Mouse (Mus musculus): Measurements from ENCODE around the gene Mettl16.

The Mettl16 gene

DNA sequence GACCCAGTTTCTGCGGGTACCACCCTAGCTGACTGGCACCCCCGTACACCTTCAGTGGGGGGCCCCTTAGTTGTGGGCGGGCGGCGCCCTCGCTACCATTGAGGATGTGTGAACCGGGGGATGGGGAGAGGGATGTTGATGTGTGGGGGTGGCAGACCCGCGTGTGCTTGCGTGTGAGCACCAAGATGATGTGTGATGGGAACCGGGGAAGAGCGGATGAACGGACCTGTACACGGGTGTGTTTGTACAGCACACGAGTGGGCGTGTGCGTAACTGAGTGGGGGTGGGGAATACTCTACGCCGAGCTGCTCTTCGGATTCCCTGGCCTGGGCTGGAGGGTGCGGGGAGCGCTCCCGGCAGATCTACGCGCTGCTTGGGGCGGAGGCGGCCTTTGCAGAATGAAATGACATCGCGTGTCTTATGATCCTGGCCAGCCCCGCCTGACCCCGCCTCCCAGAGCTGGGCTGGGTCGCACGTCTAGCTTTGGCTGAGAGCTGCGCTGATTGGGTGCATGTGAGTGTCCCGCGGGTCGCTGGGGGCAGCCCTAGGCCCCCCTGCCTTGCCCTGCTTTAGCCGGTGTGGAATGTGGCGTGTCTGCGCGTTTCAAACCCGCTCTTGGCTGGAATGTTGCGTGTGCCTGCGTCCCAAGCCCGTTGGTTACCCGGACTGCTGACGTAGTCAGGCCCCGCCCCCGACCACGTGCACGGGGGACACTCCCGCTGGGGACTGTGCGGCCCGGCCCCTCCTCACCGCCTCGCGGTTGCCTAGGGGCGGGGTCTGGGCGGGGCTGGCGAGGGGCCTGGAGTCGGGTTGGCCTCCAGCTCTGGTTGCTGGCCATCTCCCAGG is 61.2 kb downstream of the Mettl16 start:
- in situ Hi-C loops (cut with MboI), result no loop called here

DNA sequence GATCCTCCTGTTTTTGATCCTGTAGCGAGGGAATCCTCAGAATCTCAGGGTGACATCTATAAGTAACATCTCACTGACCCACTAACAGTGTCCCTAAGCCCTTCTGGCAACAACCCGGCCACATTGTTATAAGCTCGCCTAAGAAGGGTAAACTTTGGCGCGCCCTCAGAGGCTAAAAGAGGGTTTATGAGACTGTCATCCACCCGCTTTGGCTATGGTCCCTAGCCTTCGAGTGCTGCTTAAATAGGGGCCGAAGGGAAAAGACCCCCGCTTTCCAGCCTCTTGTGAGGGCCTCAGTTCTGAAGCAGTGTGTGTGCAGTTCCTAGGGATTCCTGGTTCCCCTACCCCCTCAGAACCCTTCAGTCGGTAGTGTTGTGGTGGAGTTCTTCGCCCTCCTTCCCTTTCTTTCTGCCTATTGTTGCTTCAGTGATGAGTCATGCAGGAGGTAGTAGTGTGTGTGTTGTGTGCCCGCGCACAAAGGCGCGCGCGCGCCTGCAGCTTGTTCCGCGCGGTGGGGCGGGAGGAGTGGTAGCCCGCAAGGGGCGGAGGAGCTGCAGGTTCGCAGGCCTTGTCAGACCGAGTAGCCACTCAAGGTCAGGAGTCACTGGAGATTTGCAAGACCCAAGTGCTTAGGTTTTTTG is 62.0 kb downstream of the Mettl16 start:
- in situ Hi-C loops (cut with MboI), result no loop called here

DNA sequence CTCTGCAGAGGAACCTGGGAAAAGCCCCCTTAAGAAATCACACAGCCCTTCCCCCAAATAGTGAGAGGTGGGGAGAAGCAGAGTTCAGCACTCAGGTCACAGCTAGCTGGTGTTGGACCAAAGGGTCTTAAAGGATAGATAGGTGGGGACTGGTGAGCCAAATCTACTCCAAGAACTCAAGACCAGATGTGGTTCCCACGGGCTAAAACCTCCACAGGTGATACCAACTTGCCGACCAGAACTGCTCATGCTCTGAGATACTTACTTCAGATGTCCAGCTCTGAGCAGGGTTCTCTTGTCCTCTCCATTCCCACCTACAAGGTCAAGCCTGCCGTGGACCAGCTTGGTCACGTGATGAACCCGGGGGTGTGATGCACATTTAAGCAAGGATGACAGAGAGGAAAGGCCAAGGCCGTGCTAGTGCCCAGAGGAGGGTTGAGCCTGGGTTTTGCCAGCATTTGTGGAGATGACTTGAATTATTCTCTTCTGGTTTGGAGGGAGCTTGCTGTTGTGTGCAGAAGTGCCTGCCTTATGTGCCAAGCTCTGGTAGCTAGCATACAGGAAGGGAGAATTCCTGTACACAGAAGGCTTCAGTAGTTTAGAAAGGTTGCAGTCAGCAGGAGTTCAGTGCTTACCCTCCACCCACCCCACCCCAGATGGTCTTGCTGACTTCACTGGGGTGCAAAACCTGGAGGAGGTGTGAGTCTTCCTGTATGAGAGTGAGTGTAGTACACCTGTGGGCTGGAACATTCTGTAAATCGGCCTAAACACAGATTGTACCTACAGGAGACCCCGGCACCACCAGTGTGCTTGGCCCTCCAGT is 63.1 kb downstream of the Mettl16 start:
- in situ Hi-C loops (cut with MboI), result no loop called here

DNA sequence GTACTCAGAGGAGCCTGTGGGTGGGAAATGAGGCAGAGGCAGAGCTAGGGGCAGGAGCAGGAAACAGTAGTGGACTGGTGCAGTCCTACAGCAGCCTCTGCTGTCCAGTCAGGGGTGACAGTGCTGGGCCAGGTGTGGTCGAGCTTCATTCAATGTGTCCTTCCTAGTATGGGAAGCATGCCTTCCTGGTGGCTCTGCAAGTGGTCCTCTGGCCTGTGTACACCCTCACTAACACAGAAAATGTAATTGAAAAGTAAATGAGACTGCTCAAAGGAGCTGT is 63.7 kb downstream of the Mettl16 start:
- in situ Hi-C loops (cut with MboI), result no loop called here

DNA sequence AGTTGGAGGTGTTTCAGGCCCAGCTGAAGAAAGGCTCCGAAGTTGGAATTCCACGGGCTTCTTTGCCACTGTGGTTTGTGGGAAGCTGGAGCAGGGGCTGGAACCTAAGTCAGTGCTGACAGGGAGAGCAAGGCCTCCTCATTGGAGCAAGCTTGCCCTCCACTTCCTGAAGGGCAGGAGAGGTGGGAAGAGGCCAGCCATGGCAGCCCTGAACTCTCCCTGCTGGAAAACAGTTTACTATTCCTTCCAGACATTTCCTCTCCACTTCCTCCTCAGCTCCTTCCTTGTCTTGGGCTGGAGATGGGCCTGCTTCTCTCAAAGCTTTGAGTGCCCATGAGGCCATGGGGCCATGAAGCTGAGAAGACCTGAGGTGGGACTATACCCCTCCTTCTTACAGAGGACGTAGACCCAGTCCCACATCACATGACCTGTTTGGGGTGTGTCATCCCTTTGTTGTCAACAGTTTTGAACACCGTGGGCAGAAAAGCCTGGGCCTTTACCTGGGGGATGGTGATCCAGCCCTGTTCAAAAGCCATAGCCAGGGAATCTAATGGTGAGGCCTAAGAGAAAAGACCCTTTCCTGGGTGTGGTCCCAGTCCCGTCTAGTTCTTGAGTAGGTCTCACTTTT is 64.1 kb downstream of the Mettl16 start:
- in situ Hi-C loops (cut with MboI), result no loop called here

DNA sequence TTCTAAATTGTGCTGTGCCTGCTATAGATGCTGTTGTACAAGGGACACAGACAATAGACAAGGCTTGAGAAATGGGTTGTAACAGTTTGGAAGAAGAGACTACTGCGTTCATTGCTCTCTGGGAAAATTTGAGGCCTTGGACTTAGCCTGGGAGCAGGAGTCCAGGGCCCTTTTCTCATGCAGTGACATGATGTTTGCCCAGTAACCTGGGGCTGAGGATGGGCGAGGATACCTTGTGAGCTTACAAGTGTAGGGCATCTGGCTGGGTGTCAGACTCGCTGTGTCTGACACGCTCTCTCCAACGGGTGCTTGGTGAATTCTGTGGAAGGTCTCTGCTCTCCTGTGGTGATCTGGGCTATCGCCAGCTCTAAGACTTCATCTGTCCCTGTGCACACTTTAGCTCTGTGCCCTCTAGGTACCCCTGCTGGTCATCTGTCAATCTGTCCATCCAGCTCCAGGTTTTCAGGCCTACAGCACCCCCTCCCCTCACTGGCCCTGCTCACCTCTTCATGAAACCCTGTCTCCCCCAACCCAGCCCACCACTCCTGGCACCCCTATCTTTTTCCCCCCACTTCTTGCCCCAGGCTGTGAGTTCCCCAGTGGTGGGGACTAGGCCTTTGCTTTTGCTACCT is 65.1 kb downstream of the Mettl16 start:
- in situ Hi-C loops (cut with MboI), result no loop called here

DNA sequence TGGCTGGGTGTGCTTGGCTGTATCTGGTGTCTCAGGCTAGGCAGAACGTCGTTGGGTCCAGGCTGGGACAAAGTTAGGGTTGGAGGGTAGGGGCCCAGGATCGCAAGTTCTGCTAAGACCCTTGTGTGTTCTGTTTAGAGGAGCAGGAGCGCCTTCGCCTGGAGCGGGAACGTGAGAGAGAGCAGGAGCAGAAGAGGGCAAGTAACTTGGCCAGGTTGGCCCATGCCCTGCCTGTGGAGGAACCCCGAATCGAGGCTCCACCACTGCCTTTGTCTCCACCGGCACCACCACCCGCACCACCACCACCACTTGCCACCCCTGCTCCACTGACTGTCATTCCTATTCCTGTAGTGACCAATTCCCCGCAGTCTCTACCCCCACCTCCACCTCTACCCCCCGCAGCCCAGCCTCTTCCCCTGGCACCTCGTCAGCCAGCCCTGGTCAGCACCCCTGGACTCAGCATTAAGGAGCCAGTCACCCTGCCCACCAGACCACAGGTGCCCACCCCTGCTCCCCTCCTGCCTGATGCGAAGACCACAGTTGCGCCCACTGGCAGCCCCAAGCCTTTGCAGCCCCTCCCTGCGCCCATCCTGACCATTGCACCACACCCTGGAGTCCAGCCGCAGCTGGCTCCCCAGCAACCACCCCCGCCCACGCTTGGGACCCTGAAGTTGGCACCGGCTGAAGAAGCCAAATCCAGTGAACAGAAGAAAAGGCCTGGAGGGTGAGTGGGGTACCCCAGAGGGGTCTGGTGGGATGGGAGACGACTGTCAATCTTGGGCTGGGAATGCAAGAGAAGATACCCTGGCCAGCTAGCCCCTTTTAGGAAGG is 65.8 kb downstream of the Mettl16 start:
- in situ Hi-C loops (cut with MboI), result no loop called here

DNA sequence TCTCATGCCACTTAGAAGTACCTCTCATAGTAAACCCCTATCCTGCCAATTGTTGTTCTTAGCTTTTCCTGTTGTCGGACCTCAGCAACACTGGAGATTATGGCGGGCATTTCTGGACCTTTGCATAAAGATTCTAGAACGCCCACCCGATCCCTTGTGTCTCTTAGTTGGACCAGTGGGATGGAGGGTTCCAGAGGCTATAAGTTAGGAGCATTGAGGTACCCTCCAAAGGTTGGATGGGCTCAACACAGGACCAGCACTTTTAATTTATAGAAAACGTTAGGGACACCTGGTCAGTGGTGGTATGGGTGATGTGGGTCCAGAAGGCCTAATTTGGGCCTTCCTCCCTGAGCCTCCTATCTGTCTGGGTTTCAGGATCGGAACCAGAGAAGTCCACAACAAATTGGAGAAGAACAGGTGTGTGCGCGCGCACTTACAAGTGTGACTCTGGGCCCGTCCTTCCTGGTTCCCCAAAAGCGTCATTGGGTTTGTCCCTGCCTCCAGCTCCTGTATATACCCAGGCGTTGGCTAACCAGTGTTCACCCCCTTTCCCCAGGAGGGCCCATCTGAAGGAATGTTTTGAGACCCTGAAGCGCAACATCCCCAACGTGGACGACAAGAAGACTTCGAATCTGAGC is 66.5 kb downstream of the Mettl16 start:
- in situ Hi-C loops (cut with MboI), result no loop called here

DNA sequence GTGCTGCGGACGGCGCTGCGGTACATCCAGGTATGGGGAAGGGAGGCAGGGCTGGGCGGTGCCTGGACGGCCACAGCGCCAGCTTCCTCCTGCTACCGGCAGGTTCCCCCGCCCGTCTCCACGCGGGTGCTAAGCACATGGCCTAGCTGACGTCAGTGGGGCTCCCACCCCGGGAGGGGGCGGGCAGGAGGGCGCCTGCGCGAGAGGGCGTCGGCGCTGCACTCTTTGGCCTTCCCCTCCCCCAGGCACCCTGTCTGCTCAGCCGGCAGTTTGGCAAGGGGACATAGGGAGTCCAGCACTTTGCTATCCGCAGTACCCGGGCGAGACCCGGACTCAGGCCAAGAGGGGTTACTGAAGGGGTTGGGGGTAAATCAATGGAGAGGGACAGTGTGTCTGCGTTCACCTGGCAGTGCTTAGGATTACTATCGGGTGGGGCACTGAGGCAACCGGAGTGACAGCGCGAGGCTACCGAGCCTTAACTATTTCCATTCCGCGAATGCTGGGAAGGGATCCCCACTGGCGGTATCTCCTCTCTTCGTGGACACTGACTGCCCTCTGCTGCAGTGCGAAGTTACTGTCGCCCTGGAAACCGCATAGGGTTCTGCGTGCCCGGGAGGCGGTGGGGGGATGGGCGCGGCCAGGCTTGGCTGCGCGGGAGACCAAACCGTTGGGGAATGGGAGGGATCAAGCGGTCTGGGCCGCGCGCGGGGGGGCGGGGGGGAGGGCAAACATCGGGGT is 67.2 kb downstream of the Mettl16 start:
- in situ Hi-C loops (cut with MboI), result no loop called here

DNA sequence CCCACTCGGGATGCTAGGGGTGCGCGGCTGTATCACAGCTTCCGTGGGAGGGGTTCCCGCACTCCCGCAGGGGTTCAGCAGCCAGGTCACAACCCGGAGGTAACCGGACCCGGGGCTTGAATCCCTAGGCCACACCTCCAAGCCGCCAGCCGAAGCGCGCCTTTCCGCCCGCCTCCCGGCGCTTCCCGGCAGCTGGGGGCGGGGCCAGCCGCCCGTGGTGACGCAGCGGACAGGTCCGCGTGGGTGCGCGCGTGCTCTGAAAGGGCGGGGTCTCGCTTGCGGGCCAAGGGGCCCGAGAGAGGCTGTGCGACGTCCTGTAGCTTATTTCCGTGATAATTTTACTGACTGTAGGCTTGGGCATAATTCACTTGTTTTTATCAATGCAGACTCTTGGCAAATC is 67.8 kb downstream of the Mettl16 start:
- in situ Hi-C loops (cut with MboI), result no loop called here

DNA sequence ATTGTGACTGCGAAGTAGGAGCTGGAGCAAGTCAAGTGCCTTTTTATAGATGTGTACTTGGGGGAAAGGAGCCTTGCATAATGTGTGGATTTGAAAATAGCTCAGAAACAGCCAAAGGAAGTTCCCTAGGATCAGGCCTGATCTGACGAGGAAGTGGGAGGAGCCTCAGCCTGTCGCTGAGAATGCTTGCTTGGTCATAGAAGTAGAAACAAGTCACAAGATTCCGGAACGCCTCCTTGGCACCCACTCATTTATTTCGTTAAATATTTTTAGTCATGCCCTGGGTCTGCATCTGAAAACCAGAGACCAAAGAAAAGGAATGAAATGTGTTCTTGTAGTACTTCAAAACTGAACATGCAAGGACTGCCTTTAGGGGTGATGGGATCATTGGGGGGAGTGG is 68.3 kb downstream of the Mettl16 start:
- in situ Hi-C loops (cut with MboI), result no loop called here

DNA sequence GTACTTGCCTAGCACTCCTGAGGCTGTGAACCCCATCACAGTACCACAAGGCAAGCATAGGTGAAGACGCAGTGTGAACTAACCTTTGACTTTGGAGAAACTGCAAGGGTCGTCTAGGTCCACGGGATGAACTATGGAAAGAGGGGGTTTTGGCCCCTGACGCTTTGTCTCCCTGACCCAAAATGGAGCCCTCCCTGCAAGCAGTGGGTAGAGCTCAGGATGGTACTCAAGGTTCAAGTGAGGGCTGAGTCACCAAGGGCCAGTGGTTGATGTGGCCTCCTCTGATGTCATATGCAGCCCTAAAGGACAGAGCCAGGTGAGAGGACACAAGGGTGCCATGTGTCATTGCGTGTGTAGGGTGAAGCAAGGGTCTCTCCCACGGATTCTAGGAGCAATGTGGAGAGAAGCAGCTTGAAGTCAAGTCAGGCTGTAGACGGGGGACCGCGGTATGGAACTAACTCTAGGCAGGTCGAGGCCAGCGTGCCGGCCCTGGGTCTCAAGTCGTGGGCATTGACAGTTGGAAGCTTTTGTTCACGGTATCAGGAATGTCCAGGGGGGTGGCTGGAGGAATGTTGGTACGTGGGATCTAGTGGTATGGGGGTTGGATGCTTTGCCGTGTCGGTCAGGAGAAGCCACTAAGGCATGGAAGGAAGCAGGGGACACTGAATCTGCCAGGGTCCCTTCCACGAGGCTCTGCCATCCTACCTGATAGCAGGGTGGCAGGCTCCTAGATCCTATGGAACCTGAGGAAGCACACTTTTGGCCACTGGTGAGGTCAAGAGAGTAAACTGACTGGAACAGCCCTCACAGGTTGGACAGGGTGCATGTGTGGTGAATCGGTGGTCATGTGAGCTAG is 69.5 kb downstream of the Mettl16 start:
- in situ Hi-C loops (cut with MboI), result no loop called here

DNA sequence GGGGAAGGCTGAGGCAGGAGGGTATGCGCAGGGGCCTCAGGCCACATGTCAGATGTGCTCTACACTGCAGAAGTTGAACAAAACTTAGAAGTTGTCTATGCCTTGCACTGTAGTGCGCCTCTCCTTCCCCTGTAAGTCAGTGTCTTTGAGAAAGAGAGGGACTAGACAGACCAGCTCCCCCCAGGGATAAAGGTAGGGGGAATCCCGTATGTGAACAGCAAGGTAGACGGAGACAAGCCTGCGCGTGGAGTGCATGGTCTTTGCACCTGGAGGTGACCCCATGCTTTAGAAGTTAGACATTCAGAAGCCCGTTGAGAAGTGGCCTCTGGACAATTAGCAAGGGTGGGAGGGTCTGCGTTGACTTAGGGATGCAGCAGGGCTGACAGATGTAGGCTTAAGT is 70.1 kb downstream of the Mettl16 start:
- in situ Hi-C loops (cut with MboI), result no loop called here

DNA sequence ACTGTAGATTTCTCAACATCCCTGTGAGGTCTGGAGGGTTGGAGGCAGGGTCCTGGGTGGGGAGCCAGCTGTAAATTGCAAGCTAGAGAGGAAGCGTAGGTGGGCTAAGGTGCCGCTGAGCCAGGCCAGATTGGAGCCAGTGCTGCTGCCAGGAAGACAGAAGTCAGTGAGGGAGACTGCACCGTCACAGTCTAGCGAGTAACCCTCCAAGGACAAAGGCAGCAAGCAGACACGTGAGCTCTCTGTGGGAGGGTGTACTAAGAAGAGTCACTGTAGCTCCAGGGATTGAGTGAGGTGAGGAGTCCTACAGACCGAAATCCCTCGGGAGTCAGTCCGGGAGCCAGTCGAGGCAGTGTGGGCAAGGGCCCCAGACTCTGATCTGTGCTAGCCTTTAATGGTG is 70.7 kb downstream of the Mettl16 start:
- in situ Hi-C loops (cut with MboI), result no loop called here

DNA sequence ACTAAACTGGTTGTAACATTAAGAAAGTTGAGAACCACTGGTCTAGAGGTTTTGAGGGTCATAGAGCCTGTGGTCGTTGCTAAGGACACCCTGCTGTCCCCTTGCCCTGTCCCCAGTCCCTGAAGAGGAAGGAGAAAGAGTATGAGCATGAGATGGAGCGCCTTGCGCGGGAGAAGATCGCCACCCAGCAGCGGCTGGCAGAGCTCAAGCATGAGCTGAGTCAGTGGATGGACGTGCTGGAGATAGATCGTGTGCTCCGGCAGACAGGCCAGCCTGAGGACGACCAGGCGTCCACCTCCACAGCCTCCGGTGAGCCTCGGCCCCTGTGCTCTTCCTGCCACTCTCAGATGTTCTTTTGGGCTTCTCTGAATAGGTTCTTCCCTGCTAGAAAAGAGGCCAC is 71.4 kb downstream of the Mettl16 start:
- in situ Hi-C loops (cut with MboI), result no loop called here

DNA sequence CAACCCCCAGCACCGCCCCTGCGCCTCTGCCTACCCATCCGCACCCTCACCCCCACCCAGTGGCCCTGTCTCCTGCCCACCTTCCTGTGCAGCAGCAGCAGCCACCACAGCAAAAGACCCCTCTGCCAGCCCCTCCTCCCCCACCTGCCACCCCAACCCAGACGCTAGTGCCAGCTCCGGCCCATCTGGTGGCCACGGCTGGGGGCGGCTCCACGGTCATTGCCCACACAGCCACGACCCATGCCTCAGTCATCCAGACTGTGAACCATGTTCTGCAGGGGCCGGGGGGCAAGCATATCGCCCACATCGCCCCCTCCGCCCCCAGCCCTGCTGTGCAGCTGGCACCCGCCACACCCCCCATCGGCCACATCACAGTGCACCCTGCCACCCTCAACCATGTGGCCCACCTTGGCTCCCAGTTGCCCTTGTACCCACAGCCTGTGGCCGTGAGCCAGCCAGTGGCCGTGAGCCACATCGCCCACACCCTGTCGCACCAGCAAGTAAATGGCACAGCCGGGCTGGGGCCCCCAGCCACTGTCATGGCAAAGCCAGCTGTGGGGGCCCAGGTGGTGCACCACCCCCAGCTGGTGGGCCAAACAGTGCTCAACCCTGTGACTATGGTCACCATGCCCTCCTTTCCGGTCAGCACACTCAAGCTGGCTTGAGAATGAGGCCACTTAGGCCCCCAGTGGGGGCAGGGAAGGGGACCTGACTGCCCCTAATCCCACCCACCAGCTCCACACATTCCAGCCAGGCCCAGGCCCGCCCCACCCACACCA is 72.2 kb downstream of the Mettl16 start:
- in situ Hi-C loops (cut with MboI), result no loop called here

DNA sequence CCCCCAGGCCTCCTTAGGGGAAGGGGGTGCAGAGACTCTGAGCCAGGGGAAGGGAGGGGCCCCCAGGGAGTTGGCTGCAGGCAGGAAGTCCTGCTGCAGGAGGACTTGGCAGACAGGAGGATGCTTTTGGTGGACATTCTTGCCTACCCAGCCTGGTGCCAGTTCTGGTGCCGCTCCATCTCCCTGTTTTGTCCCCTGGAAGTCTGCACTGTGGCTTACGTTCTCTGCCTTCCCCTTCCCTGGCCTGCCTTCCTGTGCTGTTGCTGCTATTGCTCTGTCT is 72.7 kb downstream of the Mettl16 start:
- in situ Hi-C loops (cut with MboI), result no loop called here

DNA sequence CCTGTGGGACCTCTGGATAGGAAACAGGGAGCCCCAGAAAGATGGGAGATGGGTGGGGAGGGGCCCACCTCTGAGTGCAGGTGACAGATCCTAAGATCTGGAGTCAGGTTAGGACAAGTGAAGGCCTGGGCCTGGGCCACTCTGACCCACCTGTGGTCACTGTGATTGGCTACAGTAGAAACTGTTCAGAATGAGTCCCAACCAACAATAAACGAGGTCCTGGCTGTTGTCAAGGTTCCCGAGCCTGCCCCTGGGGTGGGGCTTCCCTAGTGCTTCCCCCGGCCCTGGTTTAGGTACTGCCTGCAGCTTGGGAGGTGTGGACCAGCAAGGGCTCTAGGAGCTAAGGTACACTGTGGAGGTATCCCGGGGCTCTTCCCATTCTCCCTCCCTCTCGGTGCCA is 73.1 kb downstream of the Mettl16 start:
- in situ Hi-C loops (cut with MboI), result no loop called here

Data from mature B cell (primary cell).